Mouse (Mus musculus) G1E (cell line): ENCODE results near the gene Tmem132b.

Source experiments
- CTCF ChIP-seq: IDR thresholded peaks from 2 replicates; pipeline ENCODE4 v1.5.1; 2012; ENCODE audit warnings: low read depth, low read length, inconsistent platforms, mixed read lengths
- GATA1 ChIP-seq: IDR thresholded peaks from 2 replicates; pipeline ENCODE4 v1.6.1; 2012; ENCODE audit warnings: borderline replicate concordance, low read length, inconsistent platforms, mixed read lengths
- GATA2 ChIP-seq: IDR thresholded peaks from 2 replicates; pipeline ENCODE4 v1.6.1; 2012; ENCODE audit warnings: low read depth, low read length, inconsistent platforms, borderline replicate concordance
- POLR2AphosphoS5 ChIP-seq: IDR thresholded peaks from 2 replicates; pipeline ENCODE4 v1.6.1; 2012; ENCODE audit warnings: low read depth, low read length, inconsistent platforms; ENCODE audit not compliant: insufficient replicate concordance
- TAL1 ChIP-seq: conservative IDR thresholded peaks from 2 replicates; pipeline ENCODE4 v1.6.1; 2012; ENCODE audit warnings: low read depth, low read length, inconsistent platforms, mixed read lengths

GRCm38 (mm10) chr5:125534611-125535324 lies 3.2 kb downstream of the Tmem132b start:
- TF ChIP-seq CTCF: no peak
- TF ChIP-seq GATA1: no peak
- TF ChIP-seq GATA2: no peak
- no peak for TF ChIP-seq TAL1
- no peak for TF ChIP-seq POLR2AphosphoS5
